Mouse (Mus musculus): ENCODE measurements around the gene Itih5. TPM values are rescaled to one million over a fixed set of nuclear protein-coding genes. Genes with fewer than 3 reads are reported as not detected.
A peak's percentile ranks its signal among the peaks of the same experiment; 100 is the strongest.

Gene Itih5
- total RNA-seq, 2 experiments from 2014 or later = 25.3 to 28.2 TPM

DNA sequence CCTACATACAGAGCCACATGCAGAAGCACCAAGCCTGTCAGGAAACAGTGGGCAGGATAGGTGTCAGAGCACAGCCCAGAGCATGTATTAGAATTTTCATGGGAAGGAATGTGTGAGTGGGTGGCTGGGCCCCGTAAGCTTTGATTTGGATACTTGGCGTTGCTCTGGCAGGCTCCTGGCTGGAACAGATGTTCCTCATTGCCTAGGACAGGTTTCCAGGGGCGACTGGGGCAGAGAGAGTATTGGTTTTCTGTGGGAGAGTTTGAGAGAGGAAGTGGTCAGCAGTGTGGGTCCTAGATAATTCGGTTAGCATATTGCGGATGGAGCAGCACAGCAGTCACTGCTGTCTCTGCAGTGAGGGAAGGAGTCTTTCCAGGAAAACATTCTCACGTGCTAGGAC lies 13.3 kb downstream of the Itih5 start:
- no peak for DNase-seq (ENCODE audit: low spot score in 2 of 2)

GRCm38 (mm10) chr2:10167283-10167682 lies 13.9 kb downstream of the Itih5 start:
- DNase-seq (ENCODE audit: low spot score in 2 of 2) = no peak

GRCm38 (mm10) chr2:10168016-10168415 lies 14.6 kb downstream of the Itih5 start:
- DNase-seq (ENCODE audit: low spot score in 2 of 2) = no peak

- no peak for DNase-seq (ENCODE audit: low spot score in 2 of 2)
Observed at GRCm38 (mm10) chr2:10169991-10170390, 16.6 kb downstream of the Itih5 start.

GRCm38 (mm10) chr2:10193553-10193952 lies 40.2 kb downstream of the Itih5 start:
- no peak for DNase-seq (ENCODE audit: low spot score in 2 of 2)

GRCm38 (mm10) chr2:10195162-10195561 lies 41.8 kb downstream of the Itih5 start:
- DNase-seq (ENCODE audit: low spot score in 2 of 2) = no peak

DNA sequence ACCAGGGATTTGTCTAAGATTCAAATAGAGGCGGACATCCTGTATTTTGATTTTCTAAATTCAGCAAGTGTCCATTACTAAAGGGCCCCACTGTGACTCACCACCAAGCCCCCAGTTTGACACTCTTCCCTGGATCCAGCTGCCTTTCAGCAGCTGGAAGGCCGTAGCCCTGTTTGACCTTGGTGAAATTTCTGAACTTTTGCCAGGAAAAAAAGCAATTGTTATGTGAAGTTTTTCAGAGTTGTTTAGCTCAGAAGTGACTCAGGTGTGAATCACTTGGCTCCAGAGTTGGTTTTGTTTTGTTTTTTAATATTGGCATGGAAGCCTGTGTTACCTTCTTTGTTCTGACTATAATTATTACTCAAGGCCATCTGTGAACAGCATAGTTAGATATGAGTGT lies 46.0 kb downstream of the Itih5 start:
- no peak for DNase-seq (ENCODE audit: low spot score in 2 of 2)

DNA sequence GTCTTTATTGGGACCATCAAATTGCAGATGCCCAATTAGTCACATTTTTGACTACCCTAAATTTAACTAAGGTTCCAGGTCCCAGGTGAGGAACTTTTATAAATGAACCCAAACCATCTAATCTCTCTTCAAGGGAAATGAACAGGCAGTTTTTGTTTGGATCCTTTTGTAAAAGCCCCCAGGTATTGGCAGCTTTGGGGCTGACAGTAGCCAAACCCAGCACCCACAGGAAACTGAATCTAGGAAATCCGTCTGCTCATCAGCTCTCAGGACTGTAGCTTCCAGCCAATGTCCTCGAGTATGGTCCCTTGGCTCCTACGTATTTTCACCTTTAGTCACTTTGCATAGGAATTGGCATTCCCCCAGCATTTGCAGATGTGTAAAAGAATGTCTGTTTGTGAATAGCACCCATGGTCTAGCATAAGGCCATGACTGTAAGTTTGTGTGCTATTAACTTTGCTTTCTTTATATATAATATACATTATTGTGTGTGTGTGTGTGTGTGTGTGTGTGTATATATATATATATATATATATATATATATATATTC lies 47.4 kb downstream of the Itih5 start:
- DNase-seq (ENCODE audit: low spot score in 2 of 2) = no peak

GRCm38 (mm10) chr2:10204301-10204700 lies 50.9 kb downstream of the Itih5 start:
- no peak for DNase-seq (ENCODE audit: low spot score in 2 of 2)

DNA sequence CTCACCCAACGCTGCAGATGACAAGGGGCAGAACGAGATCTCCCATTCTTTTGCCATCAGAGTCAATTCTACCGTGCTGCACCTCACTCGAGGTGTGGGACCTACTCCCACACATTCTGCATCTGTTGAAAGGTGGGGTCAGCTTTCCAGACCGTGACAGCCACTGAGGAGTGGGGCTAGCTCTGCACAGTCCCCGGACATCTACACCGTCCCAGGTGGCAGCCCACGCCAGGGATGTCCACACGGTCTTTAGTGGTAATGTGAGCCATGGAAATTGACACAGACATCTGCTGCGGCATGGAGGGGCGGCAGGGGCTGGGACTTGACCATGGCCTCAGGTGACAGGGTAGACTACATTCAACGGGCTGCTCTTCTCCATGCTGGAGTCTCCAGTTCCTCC lies 60.1 kb downstream of the Itih5 start:
- DNase-seq (ENCODE audit: low spot score in 2 of 2) = no peak

DNA sequence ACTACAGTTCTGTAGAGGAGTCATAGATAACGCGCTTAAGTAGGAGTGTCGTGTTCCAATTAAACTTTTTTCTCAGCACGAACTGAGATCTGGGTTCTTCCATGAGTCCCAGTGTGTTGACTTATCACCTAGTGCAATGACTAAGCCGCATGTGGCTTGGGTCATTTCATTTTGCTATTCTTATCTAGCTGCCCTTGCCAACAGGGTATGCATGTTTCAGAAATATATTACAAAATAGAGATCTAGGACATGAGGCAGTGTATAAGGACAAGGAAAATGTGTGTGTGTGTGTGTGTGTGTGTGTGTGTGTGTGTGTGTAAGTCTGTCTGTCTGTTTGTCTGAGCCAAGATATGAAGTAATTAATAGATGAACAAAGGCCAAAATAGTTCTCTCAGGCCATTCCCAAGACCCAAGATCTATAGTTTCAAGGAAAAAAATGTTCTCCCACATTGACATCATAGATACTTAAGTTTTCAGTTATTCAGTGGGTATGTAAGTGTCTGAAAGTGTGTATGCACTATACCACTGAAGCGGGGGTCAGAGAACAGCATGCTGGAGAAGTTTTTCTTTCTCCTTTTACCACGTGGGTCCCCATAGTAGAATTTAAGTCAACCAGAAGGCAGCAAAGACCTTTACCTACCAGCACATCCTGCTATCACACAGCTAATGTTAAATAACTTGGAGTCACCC lies 62.6 kb downstream of the Itih5 start:
- no peak for DNase-seq (ENCODE audit: low spot score in 2 of 2)

DNA sequence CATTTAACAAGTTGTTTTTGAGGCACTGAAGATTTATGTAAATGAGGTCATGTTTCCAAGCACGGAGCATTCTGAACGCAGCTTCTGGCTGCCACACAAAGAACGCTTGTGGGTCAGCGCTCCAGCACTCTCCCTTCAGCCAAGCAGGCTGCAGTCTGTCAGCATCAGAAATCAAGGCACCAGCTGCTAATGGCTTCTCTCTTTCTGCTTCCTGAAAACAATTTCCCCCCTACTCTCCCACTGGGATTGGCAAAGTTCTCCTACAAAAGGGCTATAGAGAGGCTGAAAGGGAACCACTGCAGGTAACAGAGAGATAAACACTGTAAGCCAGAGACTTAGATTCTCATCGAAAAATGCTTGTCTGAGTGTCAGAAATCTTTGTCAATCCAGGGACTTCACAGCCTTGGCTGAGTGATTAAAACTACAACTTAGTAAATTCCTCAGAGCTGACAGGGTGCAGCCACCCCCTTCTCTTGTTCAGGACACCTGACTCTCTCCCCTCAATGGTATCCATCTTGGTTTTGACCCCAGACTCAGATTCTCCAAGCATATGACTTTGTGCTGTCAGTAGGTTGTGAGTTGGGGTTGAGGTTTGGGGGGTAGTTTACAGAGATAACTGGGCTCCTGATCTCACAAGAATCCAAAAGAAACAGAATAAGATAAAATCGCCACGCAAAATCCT lies 63.3 kb downstream of the Itih5 start:
- DNase-seq (ENCODE audit: low spot score in 2 of 2) = no peak

- no peak for DNase-seq (ENCODE audit: low spot score in 2 of 2)
Observed at GRCm38 (mm10) chr2:10221862-10222261, 68.5 kb downstream of the Itih5 start.

DNA sequence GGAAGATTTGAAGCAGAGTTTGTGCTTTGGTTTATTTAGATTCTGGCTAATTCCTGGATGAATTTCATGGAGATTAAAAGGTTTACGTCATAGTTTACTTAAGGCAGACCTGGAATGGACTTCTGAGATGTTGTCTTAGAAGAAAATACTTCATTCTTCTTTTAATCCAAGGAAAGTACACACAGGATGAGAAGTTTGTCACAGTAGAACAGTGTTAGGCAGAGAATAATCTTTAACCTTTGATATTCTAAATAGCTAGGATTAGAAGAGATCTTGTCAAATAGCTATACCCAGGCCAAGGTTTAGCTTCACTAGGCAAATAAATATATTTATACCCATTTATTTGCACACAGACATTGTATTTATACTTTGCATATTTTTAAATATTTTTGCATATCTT lies 73.5 kb downstream of the Itih5 start:
- DNase-seq (ENCODE audit: low spot score in 2 of 2) = no peak

DNA sequence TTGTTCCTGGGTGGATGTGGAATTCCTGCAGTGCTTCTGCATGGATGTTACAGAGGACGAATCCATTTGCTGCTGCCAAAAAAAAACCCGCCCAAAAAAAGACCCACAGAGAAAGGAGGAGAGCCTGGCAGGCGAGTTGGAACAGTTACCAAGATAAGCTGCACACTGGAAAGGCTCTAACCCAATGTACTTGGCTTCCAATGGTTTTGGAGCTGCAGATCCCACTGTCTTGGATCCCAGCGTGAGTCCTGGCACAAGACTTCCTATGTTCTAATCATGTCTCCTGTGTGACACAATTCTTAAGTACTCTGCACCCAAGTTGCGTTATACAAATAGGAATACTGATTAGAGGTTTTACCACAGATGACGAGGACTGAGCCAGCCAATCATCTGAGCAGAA lies 78.6 kb downstream of the Itih5 start:
- DNase-seq (ENCODE audit: low spot score in 2 of 2) = no peak

GRCm38 (mm10) chr2:10236554-10236953 lies 83.2 kb downstream of the Itih5 start:
- no peak for DNase-seq (ENCODE audit: low spot score in 2 of 2)

GRCm38 (mm10) chr2:10242970-10243369 lies 89.6 kb downstream of the Itih5 start:
- DNase-seq (ENCODE audit: low spot score in 2 of 2) = no peak

GRCm38 (mm10) chr2:10250441-10250840 lies 97.1 kb downstream of the Itih5 start:
- DNase-seq (ENCODE audit: low spot score in 2 of 2) = peak in 1 of 2 experiments; percentile 5

DNA sequence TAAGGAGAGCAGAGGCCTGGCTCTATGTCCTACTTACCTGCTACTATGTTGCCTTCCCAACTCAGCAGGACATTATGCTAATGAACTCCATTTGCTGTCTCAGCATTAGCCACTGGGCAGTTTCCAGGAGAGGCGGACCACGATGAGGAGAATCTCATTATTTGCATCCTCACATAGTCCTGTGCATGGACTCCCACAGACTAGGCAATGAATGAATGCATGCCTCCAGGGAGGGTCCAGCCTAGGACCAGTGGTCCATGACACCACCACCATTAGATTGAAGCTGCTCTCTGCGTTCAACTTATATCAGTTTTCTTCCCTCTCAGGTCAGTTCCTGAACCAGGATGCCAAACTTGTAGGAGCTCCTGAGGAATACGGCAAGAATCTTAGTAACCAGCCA lies 97.6 kb downstream of the Itih5 start:
- no peak for DNase-seq (ENCODE audit: low spot score in 2 of 2)

- no peak for DNase-seq (ENCODE audit: low spot score in 2 of 2)
Observed at GRCm38 (mm10) chr2:10251466-10251865, 98.1 kb downstream of the Itih5 start.

DNA sequence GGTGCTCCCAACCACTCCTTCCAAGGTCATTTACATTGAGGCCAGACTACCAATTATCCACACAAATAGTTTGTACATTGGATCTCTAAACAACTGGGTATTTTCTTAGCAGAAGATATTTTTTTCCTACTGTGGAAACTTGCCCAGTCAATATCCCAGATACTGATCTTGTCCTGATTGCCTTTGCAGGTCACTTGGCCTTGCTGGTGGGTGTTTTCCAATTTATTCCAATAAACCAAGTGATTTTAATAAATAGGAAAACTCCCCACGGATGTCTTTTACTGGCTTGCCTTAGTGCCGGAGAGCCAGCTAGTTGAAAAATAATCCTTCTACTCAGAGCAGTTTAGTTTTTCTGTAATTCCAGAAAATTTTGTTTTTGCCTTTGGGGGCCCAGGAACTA lies 98.6 kb downstream of the Itih5 start:
- no peak for DNase-seq (ENCODE audit: low spot score in 2 of 2)

DNA sequence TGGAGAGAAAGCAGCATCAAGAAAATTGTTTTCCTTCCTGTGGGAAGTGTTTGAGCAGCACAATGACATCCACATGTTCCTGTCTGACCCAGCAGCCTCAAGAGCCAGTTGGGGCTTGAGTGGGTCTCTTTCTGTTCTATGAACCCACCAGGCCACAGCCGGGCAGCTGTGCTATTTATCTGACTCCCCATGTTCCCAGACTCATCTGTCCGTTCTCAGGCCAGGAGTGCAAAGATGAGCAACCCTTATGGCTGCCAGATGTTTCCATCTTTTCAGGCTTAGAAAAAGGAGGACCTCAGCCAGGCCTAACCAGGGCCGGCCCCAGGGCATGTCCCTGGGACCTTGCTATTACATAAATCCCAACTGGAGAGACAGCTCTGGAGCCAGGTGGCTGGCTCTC lies 100.0 kb downstream of the Itih5 start:
- DNase-seq (ENCODE audit: low spot score in 2 of 2) = no peak

DNA sequence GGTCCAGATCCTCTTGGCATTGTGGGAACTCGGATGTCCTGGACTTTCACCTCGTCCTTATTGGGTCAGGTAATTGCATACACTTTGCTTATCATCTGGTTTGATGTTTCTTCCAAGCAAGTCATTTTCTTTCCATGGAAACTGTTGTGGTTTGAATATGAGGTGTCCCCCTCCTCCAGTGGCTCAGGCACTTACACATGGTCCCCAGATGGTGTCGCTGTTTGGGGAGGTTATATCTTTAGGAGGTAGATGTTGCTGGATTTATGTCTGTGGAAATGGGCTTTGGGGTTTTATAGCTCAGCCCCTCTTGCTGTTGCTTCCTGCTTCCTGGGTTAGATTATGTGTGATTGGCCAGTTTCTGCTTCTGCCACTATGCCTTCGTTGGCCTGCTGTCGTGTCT lies 103.6 kb downstream of the Itih5 start:
- DNase-seq (ENCODE audit: low spot score in 2 of 2) = no peak

Measured in adrenal gland, postnatal 4 days (tissue).